Mouse (Mus musculus) stomach, postnatal 0 days (tissue): ENCODE results near the gene Apol7e.
"Not testable (repeated sequence)": the region's sequence is repeated elsewhere in the genome, so short reads cannot be mapped to it uniquely, and the experiment has no call there.

Experiments
- CTCF ChIP-seq: IDR thresholded peaks from 2 replicates; pipeline ENCODE4 v1.5.1; 2016; ENCODE audit warnings: antibody characterized with exemption, low read depth, mild to moderate bottlenecking, moderate library complexity
- EP300 ChIP-seq: optimal IDR thresholded peaks from 2 replicates; pipeline ENCODE3; 2016; ENCODE audit warnings: antibody characterized with exemption

DNA sequence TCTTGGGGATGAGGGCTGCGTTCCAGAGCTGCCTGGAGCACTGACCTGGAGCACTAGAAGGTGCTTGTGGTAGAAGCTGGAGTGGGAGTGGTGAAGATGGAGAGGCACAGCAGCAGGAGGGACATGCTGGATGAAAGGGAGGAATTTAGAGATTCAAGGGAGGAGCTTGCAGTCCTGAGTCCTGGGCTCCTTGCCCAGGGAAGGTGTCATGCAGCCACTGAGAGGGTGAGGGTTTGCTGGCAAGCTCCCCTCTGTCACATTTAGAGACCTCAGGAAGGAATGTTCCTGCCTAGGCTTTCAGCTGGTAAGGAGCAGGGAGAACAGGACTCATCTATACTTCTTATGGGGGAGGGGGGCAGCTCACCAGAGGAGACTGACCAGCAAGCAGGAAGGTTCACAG, 10.3 kb downstream of the Apol7e start:
- not testable (repeated sequence) for TF ChIP-seq CTCF, EP300
